Mouse (Mus musculus): ENCODE results near the gene Crlf2.
A peak's percentile ranks its signal among the peaks of the same experiment; 100 is the strongest.

Gene Crlf2

GRCm38 (mm10) chr5:109547112-109547511 lies 11.7 kb downstream of the Crlf2 start:
- no peak for DNase-seq

- DNase-seq: no peak
These were observed 49.1 kb downstream of the Crlf2 start for GRCm38 (mm10) chr5:109509679-109510078.

GRCm38 (mm10) chr5:109506729-109507128 lies 52.1 kb downstream of the Crlf2 start:
- peak; percentile 29 to 41 for DNase-seq
